Mouse (Mus musculus): ENCODE measurements around the gene Camkmt.

DNA sequence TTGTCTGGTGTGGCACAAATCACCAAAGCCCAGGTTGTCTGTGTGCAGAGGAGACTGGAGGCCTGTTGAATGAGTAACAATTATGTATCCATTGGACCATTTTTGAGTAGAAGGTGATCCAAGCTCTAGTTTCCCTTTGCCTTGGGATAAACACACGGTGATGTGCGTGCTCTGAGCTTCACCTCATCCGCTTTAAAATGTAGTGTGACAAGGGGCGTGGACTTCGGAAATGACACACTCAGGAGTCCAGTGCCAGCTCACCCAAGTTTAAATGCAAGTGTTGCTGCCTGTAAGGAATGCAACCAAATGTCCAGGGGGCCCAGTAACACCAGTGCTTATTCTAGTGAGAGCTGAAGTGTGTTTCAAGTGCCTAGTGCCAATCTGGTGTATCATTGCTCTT, 392.7 kb downstream of the Camkmt start:
- TF ChIP-seq CTCF (IDR thresholded peaks at IDR 0.05; ENCODE audit: borderline replicate concordance, control insufficient read depth, extremely low read depth, insufficient read depth, low read length, poor library complexity): no peak
- TF ChIP-seq POLR2A (IDR thresholded peaks at IDR 0.05; ENCODE audit: control insufficient read depth, extremely low read depth, insufficient read depth, low read length, poor library complexity): no peak

All from thymus, adult 2 months (tissue).